ENCODE assay signal across 11 mouse cellular contexts in the genomic region with DNA sequence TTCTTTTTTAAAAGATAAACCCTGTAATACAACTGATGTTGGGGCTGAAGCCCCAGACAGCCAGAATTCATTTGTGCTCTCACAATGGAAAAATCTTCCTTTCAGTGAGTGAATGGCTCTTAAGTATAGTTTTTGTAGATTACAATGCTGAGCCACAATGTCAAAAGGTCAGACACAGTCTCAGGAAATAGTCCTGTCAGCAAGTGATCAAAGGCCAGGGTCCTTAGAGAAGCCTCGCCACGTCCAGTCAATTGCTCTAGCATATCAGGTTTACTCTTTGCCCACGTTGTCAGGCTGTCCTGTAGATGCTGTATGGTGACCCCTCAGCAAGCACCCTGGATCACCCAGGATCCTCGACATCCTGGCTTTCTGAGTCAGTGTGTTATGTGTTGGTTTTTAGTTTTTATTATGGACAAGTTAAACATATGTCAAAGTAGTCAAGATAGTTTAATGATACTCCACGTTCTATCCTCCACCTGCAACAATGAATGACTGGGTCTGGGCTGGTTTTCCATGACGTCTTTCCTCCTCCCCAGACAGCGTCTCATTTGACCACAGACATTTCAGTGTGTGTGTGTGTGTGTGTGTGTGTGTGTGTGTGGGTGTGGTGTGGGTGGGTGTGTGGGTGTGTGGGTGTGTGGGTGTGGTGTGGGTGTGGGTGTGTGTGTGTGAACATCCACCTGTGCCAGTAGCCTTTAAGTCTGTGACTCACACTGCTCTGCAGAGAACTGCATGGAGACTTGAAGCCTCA.
DNase-seq lines count a peak whose midpoint lies in the region; ATAC-seq lines count a peak whose summit lies in the region.
"Had no signal": no experiment of that assay in that cellular context is flagged by ENCODE, and none has a peak within 500 bp of the region (broad histone marks: within the 10 kb centered on the region; RNA-seq: fewer than 3 reads in every experiment).

No protein-coding gene starts in this region.

- ATAC-seq in frontal cortex, adult (ENCODE audit: low TSS enrichment), result no peak
- no peak for ATAC-seq in cerebellum, adult (ENCODE audit: insufficient number of reproducible peaks, low FRiP score, low TSS enrichment)

- DNase-seq in spleen, adult 12 weeks (ENCODE audit: low spot score), result peak; percentile 11
- no peak for DNase-seq in spleen, postnatal 36 days (ENCODE audit: low spot score in 2 of 2)
- peak; percentile 43 for DNase-seq in embryo, embryonic 11 days
- DNase-seq in natural killer cell, adult 2 months (ENCODE audit: low spot score in 2 of 2), result peak; percentile 68 to 78
- DNase-seq in layer of hippocampus, adult 9-10 months (ENCODE audit: low spot score), result no peak
- DNase-seq: adrenal gland, postnatal 10 days; kidney, adult 11 months; lung, adult 18-20 months; retina, postnatal 1 day had no signal

Comparison
In these comparisons a context has a peak if more than half of its experiments do, and no peak if none do; other contexts are left out.
1. DNase-seq: peak in spleen, adult 12 weeks (single experiment), embryo, embryonic 11 days (single experiment) and natural killer cell, adult 2 months (2 of 2); none in spleen, postnatal 36 days (0 of 2) and layer of hippocampus, adult 9-10 months (single experiment).